Mouse (Mus musculus): ENCODE data around the gene Gm43518. TPM values are rescaled to one million over a fixed set of nuclear protein-coding genes. Genes with fewer than 3 reads are reported as not detected.

The Gm43518 gene
- polyA plus RNA-seq (2015; fragmentation: Nextera tagmentation; extraction: Ambion mirVana): 0.92 and 1.2 TPM in 2 replicates

DNA sequence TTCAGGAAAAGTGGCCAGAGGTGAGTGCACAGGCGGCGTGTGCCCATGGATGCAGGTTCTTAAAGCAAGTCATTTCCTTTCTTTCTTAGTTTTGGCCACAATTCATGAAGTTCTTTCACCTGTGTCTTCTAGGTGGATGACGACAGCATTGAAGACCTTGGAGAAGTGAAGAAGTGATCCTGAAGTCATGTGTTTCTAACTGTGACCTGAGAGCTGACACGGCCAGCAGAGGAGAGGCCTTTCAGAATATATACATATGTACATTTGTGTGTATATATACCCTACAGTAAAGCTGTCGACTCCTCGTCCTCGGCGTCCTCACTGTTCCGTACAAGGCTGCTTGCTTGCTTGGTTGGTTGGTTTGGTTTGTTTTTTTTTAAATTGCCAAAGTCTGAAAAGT lies at the start of gene Gm43518:
Gene Gm43518, plus strand, starts transcription at position 301 of the 400 bp plus-strand sequence.
- Histone ChIP-seq H3K27me3 (no peaks in the 10 kb centered on the region), H3K4me3 (replicated peaks) (no peak within 1 kb of the TSS), H3K4me1 (replicated peaks) (peaks cover 19% of the 10 kb centered on the region), H3K9me3 (replicated peaks) (no peaks in the 10 kb centered on the region), H3K27ac (no peak within 1 kb of the TSS), H3K36me3 (peaks cover 76% of the 10 kb centered on the region), H3K4me2 (no peak within 1 kb of the TSS), H3K9ac (no peak within 1 kb of the TSS)
- 86% methylated on average over 9 of the region's 9 CpGs for WGBS (ENCODE audit: insufficient replicate concordance)
- ATAC-seq (ENCODE audit: low read depth): no peak
- no peak for DNase-seq

DNA sequence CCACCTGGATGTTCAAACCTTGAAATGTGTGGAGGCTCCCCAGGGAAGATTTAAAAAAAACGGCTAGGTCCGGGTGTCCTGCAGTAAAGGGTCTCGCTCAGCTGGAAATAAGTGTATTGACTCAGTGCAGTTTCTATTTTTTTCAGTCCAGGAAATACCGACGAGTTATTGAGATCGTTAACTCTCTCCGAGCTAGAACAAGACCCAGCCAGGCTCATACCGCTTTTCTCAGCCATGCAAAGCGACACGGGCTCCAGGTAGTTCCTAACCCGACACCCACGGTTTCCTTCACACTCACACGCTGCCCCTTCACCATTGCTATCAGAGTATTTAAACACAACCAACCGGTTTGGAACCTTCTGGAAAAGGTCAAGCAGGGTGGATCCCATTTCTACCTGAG lies 49.2 kb upstream of the Gm43518 start:
- no peaks in the 10 kb centered on the region for H3K9me3 ChIP-seq (replicated peaks)
- WGBS (ENCODE audit: insufficient replicate concordance): 49% methylated on average over 14 of the region's 14 CpGs
- no peak for ATAC-seq (ENCODE audit: low read depth)
- H3K27ac ChIP-seq: no peak overlapping the region
- no peak overlapping the region for H3K9ac ChIP-seq
- no peak overlapping the region for H3K4me3 ChIP-seq (replicated peaks)
- DNase-seq: no peak
- H3K4me1 ChIP-seq (replicated peaks): peaks cover 12% of the 10 kb centered on the region
- H3K27me3 ChIP-seq: 0 out of 2 replicates have a peak, but pooled peaks cover 9% of the 10 kb centered on the region
- no peak overlapping the region for H3K4me2 ChIP-seq
- H3K36me3 ChIP-seq: no peaks in the 10 kb centered on the region

- Histone ChIP-seq H3K4me3 (replicated peaks) (no peak within 1 kb of the TSS), H3K9ac (no peak within 1 kb of the TSS)
Observed at GRCm38 (mm10) chr5:123879928-123880327, 47.3 kb upstream of the Gm43518 start, which contains the start of gene Hcar1. Gene Hcar1, minus strand, starts transcription at chr5:123880020.

GRCm38 (mm10) chr5:123880778-123881177 lies 46.4 kb upstream of the Gm43518 start:
- Histone ChIP-seq H3K36me3 (no peaks in the 10 kb centered on the region), H3K27ac (no peak overlapping the region), H3K9ac (no peak overlapping the region), H3K4me3 (replicated peaks) (no peak overlapping the region), H3K27me3 (0 out of 2 replicates have a peak, but pooled peaks cover 9% of the 10 kb centered on the region), H3K4me1 (replicated peaks) (peaks cover 12% of the 10 kb centered on the region), H3K4me2 (no peak overlapping the region), H3K9me3 (replicated peaks) (no peaks in the 10 kb centered on the region)
- 78% methylated on average over 14 of the region's 14 CpGs for WGBS (ENCODE audit: insufficient replicate concordance)
- DNase-seq: no peak
- ATAC-seq (ENCODE audit: low read depth): no peak

More at GRCm38 (mm10) chr5:123879928-123880327, 47.3 kb upstream of the Gm43518 start, which contains the start of gene Hcar1:
- no peak for ATAC-seq (ENCODE audit: low read depth)
- H3K9me3 ChIP-seq (replicated peaks): no peaks in the 10 kb centered on the region
- H3K4me1 ChIP-seq (replicated peaks): peaks cover 12% of the 10 kb centered on the region
- H3K4me2 ChIP-seq: no peak within 1 kb of the TSS
- no peaks in the 10 kb centered on the region for H3K36me3 ChIP-seq
- H3K27me3 ChIP-seq: 0 out of 2 replicates have a peak, but pooled peaks cover 9% of the 10 kb centered on the region
- WGBS (ENCODE audit: insufficient replicate concordance): 55% methylated on average over 12 of the region's 12 CpGs
- H3K27ac ChIP-seq: no peak within 1 kb of the TSS
- DNase-seq: no peak

DNA sequence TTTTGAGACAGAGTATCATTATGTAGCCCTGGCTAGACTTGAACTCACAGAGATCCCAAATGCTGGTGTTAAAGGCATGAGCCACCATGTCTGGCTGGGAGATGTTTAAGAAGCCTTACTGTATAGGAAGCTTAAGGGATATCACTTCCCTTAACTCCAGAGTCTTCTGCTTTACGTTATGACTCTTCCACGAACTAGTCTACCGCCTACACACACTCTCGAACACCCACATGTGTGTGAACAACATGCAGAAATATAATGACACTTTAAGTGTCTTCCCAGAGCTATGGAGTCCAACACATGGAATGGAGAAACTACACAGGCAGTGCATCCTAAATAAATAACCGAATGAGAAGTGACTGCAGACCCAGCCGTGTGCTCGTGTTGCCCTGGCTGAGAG lies 43.3 kb upstream of the Gm43518 start:
- no peak overlapping the region for H3K27ac ChIP-seq
- no peak overlapping the region for H3K9ac ChIP-seq
- DNase-seq: no peak
- no peak overlapping the region for H3K4me3 ChIP-seq (replicated peaks)
- H3K27me3 ChIP-seq: 0 out of 2 replicates have a peak, but pooled peaks cover 2% of the 10 kb centered on the region
- 63% methylated on average over 7 of the region's 7 CpGs for WGBS (ENCODE audit: insufficient replicate concordance)
- H3K4me1 ChIP-seq (replicated peaks): peaks cover 11% of the 10 kb centered on the region
- no peak overlapping the region for H3K4me2 ChIP-seq
- H3K9me3 ChIP-seq (replicated peaks): no peaks in the 10 kb centered on the region
- ATAC-seq (ENCODE audit: low read depth): no peak
- no peaks in the 10 kb centered on the region for H3K36me3 ChIP-seq

GRCm38 (mm10) chr5:123884332-123884731 lies 42.9 kb upstream of the Gm43518 start:
- no peak overlapping the region for H3K27ac ChIP-seq
- H3K4me3 ChIP-seq (replicated peaks): no peak overlapping the region
- H3K4me2 ChIP-seq: no peak overlapping the region
- peaks cover 7% of the 10 kb centered on the region for H3K4me1 ChIP-seq (replicated peaks)
- WGBS (ENCODE audit: insufficient replicate concordance): 41% methylated on average over 10 of the region's 10 CpGs
- no peak for ATAC-seq (ENCODE audit: low read depth)
- no peaks in the 10 kb centered on the region for H3K27me3 ChIP-seq
- no peak overlapping the region for H3K9ac ChIP-seq
- H3K36me3 ChIP-seq: no peaks in the 10 kb centered on the region
- H3K9me3 ChIP-seq (replicated peaks): no peaks in the 10 kb centered on the region
- DNase-seq: no peak

GRCm38 (mm10) chr5:123886365-123886764 lies 40.9 kb upstream of the Gm43518 start:
- 52% methylated on average over 3 of the region's 3 CpGs for WGBS (ENCODE audit: insufficient replicate concordance)

GRCm38 (mm10) chr5:123890312-123890711 lies 36.9 kb upstream of the Gm43518 start:
- Histone ChIP-seq H3K4me2 (no peak overlapping the region), H3K36me3 (no peaks in the 10 kb centered on the region), H3K4me3 (replicated peaks) (no peak overlapping the region), H3K27me3 (no peaks in the 10 kb centered on the region), H3K27ac (no peak overlapping the region), H3K9me3 (replicated peaks) (no peaks in the 10 kb centered on the region), H3K9ac (no peak overlapping the region), H3K4me1 (replicated peaks) (peaks cover 9% of the 10 kb centered on the region; the same call in 1 of the 2 replicates)
- DNase-seq (no peak), ATAC-seq (ENCODE audit: low read depth) (no peak)
- WGBS (ENCODE audit: insufficient replicate concordance): 50% methylated on average over 2 of the region's 2 CpGs

More at GRCm38 (mm10) chr5:123886365-123886764, 40.9 kb upstream of the Gm43518 start:
- H3K4me2 ChIP-seq: no peak overlapping the region
- no peak overlapping the region for H3K27ac ChIP-seq
- H3K9me3 ChIP-seq (replicated peaks): no peaks in the 10 kb centered on the region
- no peak for DNase-seq
- no peak for ATAC-seq (ENCODE audit: low read depth)
- no peak overlapping the region for H3K4me3 ChIP-seq (replicated peaks)
- 0 out of 2 replicates have a peak, but pooled peaks cover 1% of the 10 kb centered on the region for H3K4me1 ChIP-seq (replicated peaks)
- H3K27me3 ChIP-seq: no peaks in the 10 kb centered on the region
- H3K36me3 ChIP-seq: no peaks in the 10 kb centered on the region
- H3K9ac ChIP-seq: no peak overlapping the region

- Histone ChIP-seq H3K27ac (no peak overlapping the region), H3K9ac (no peak overlapping the region), H3K4me2 (no peak overlapping the region), H3K4me3 (replicated peaks) (no peak overlapping the region), H3K36me3 (no peaks in the 10 kb centered on the region), H3K4me1 (replicated peaks) (peaks cover 10% of the 10 kb centered on the region), H3K9me3 (replicated peaks) (no peaks in the 10 kb centered on the region), H3K27me3 (no peaks in the 10 kb centered on the region)
- no peak for ATAC-seq (ENCODE audit: low read depth)
- DNase-seq: no peak
- 60% methylated on average over 5 of the region's 5 CpGs for WGBS (ENCODE audit: insufficient replicate concordance)
Observed at GRCm38 (mm10) chr5:123890987-123891386, 36.2 kb upstream of the Gm43518 start.

GRCm38 (mm10) chr5:123891669-123892068 lies 35.5 kb upstream of the Gm43518 start:
- Histone ChIP-seq H3K4me1 (replicated peaks) (peaks cover 16% of the 10 kb centered on the region), H3K27ac (no peak overlapping the region), H3K4me3 (replicated peaks) (no peak overlapping the region), H3K9ac (no peak overlapping the region), H3K27me3 (no peaks in the 10 kb centered on the region), H3K4me2 (no peak overlapping the region), H3K36me3 (no peaks in the 10 kb centered on the region), H3K9me3 (replicated peaks) (no peaks in the 10 kb centered on the region)
- no peak for ATAC-seq (ENCODE audit: low read depth)
- WGBS (ENCODE audit: insufficient replicate concordance): 24% methylated on average over 6 of the region's 6 CpGs
- peak; percentile 40 for DNase-seq

DNA sequence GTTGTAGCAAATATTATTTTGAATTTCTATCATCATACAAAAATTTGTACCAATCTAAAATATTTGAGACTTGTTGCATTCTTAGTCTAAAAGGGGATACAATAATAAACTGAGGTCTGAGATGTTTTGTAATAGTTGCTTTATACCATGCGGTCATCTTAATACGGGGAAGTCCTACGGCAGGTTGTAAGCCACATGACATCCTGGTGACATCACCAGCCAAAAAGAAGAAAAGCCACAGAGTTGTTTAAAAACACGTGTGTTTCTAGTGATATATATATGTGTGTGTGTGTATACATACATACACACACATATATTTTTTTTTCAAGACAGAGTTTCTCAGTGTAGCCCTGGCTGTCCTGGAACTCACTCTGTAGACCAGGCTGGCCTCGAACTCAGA lies 33.7 kb upstream of the Gm43518 start:
- Histone ChIP-seq H3K27me3 (no peaks in the 10 kb centered on the region), H3K4me2 (no peak overlapping the region), H3K9ac (no peak overlapping the region), H3K9me3 (replicated peaks) (no peaks in the 10 kb centered on the region), H3K36me3 (no peaks in the 10 kb centered on the region), H3K27ac (no peak overlapping the region), H3K4me1 (replicated peaks) (peaks cover 16% of the 10 kb centered on the region), H3K4me3 (replicated peaks) (no peak overlapping the region)
- ATAC-seq (ENCODE audit: low read depth): no peak
- 57% methylated on average over 5 of the region's 5 CpGs for WGBS (ENCODE audit: insufficient replicate concordance)
- no peak for DNase-seq

GRCm38 (mm10) chr5:123896395-123896794 lies 30.8 kb upstream of the Gm43518 start:
- no peak overlapping the region for H3K4me3 ChIP-seq (replicated peaks)
- H3K4me1 ChIP-seq (replicated peaks): peaks cover 14% of the 10 kb centered on the region
- no peak for DNase-seq
- no peaks in the 10 kb centered on the region for H3K27me3 ChIP-seq
- no peak overlapping the region for H3K27ac ChIP-seq
- no peaks in the 10 kb centered on the region for H3K36me3 ChIP-seq
- no peak for ATAC-seq (ENCODE audit: low read depth)
- H3K9ac ChIP-seq: no peak overlapping the region
- no peak overlapping the region for H3K4me2 ChIP-seq
- WGBS (ENCODE audit: insufficient replicate concordance): 65% methylated on average over 11 of the region's 11 CpGs
- no peaks in the 10 kb centered on the region for H3K9me3 ChIP-seq (replicated peaks)

Measured in liver, embryonic 13.5 days (tissue).